Mouse (Mus musculus) spleen, adult 2 months (tissue): ENCODE measurements around the gene Cd2bp2. TPM values are rescaled to one million over a fixed set of nuclear protein-coding genes. Genes with fewer than 3 reads are reported as not detected.

Experiments used
- DNase-seq, 2 experiments: peaks; one replicate each; pipeline versions ENCODE4 v3.0.0 to v3.0.0-alpha.2; 2012 to 2021; ENCODE audit warnings: low spot score in 2 of 2, low read depth in 1 of 2
- H3K27ac ChIP-seq: fragments of 200-500 bp; 2 replicates; pipeline ENCODE4 v1.5.1; 2012; ENCODE audit warnings: low read length, inconsistent platforms; ENCODE audit not compliant: insufficient read depth
- H3K27me3 ChIP-seq: fragments of 200-500 bp; 2 replicates; pipeline ENCODE4 v1.6.1; 2012; ENCODE audit warnings: mild to moderate bottlenecking, moderate library complexity, low read length, inconsistent platforms; ENCODE audit not compliant: control insufficient read depth, insufficient read depth
- H3K36me3 ChIP-seq: fragments of 200-500 bp; 2 replicates; pipeline ENCODE4 v1.6.1; 2012; ENCODE audit warnings: mild to moderate bottlenecking, low read length, inconsistent platforms; ENCODE audit not compliant: control insufficient read depth, insufficient read depth
- H3K4me1 ChIP-seq: fragments of 200-500 bp; 2 replicates; pipeline ENCODE4 v1.6.1; 2011; ENCODE audit warnings: inconsistent platforms; ENCODE audit not compliant: control insufficient read depth, insufficient read depth, insufficient read length
- H3K4me3 ChIP-seq: fragments of 200-500 bp; 2 replicates; pipeline ENCODE4 v1.5.1; 2011; ENCODE audit warnings: mild to moderate bottlenecking, inconsistent platforms; ENCODE audit not compliant: insufficient read depth, insufficient read length; ENCODE audit errors: extremely low read depth
- CTCF ChIP-seq: fragments of 200-500 bp; IDR thresholded peaks from 2 replicates; pipeline ENCODE4 v1.5.1; 2011; ENCODE audit warnings: mild to moderate bottlenecking, inconsistent platforms; ENCODE audit not compliant: insufficient read depth, insufficient read length, insufficient replicate concordance; ENCODE audit errors: extremely low read depth
- POLR2A ChIP-seq: fragments of 200-500 bp; IDR thresholded peaks from 2 replicates; pipeline ENCODE4 v1.6.1; 2011; ENCODE audit warnings: low read depth, low read length, inconsistent platforms
- WGBS: fragments of 180-500 bp; shearing (Covaris S2); methylation state at CpG from one replicate; pipeline ENCODE4 v1.1.7; 2018; 5-methylcytosine and 5-hydroxymethylcytosine counted together
- polyA plus RNA-seq: library from polyadenylated mRNA; depleted of rRNA; stranded (reverse); fragments of >200 nt; gene quantifications from 2 replicates; pipeline ENCODE4 v1.2.3, GENCODE M21; 2012

The Cd2bp2 gene
- polyA plus RNA-seq, 1 experiment: 22.7 TPM

DNA sequence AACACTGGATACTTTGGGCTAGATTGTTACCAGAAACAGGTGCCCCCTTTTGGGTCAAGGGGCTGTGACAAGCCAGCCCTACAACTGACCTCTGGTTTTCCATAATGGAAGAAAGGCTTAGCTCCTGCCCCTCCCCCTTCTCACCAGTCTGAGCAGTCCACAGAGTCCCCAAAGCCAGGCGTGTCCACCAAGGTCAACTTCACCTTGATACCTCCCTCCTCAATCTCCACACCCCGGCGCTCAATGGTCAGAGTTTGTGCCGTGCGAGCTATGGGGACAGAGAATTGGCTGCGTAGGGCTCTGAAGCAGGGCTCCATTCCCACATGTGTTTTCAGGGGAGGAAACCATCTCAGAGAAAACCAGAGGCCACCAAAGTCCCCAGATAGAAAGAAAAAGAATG is 21.6 kb upstream of the Cd2bp2 start:
- no peaks in the 10 kb centered on the region for H3K27me3 ChIP-seq
- TF ChIP-seq POLR2A: no peak
- TF ChIP-seq CTCF: no peak
- peak overlapping the region; percentile 95 for H3K27ac ChIP-seq
- peak overlapping the region; percentile 72 for H3K4me3 ChIP-seq
- WGBS: 44% methylated on average over 6 of the region's 6 CpGs
- H3K36me3 ChIP-seq: peaks cover 17% of the 10 kb centered on the region
- peaks cover 25% of the 10 kb centered on the region; the same call in 1 of the 2 replicates for H3K4me1 ChIP-seq
- no peak for DNase-seq

DNA sequence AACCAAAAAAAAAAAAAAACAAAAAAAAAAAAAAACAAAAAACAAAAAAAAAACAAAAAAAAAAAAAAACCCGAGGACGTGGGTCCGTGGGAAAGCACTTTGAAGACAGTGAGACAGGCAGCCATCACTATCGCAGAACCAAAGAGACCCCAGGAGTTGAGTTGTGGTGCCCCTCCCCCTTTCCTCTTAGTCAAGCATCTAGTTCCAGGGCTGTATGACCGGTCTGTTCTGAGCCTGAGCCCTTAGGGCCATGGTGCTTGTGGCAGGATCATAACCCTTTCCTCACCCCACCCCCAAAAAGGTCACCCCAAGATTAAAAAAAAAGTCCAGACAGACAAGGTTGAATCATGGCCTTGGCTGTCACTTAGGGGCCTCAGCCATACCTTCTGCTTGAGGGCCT is 20.5 kb upstream of the Cd2bp2 start:
- no peak for DNase-seq
- no peak for TF ChIP-seq CTCF
- no peak for TF ChIP-seq POLR2A
- Histone ChIP-seq H3K4me1 (peaks cover 27% of the 10 kb centered on the region; the same call in 1 of the 2 replicates), H3K4me3 (no peak overlapping the region), H3K27me3 (no peaks in the 10 kb centered on the region), H3K36me3 (peaks cover 17% of the 10 kb centered on the region), H3K27ac (no peak overlapping the region)
- WGBS: 74% methylated on average over 5 of the region's 5 CpGs

DNA sequence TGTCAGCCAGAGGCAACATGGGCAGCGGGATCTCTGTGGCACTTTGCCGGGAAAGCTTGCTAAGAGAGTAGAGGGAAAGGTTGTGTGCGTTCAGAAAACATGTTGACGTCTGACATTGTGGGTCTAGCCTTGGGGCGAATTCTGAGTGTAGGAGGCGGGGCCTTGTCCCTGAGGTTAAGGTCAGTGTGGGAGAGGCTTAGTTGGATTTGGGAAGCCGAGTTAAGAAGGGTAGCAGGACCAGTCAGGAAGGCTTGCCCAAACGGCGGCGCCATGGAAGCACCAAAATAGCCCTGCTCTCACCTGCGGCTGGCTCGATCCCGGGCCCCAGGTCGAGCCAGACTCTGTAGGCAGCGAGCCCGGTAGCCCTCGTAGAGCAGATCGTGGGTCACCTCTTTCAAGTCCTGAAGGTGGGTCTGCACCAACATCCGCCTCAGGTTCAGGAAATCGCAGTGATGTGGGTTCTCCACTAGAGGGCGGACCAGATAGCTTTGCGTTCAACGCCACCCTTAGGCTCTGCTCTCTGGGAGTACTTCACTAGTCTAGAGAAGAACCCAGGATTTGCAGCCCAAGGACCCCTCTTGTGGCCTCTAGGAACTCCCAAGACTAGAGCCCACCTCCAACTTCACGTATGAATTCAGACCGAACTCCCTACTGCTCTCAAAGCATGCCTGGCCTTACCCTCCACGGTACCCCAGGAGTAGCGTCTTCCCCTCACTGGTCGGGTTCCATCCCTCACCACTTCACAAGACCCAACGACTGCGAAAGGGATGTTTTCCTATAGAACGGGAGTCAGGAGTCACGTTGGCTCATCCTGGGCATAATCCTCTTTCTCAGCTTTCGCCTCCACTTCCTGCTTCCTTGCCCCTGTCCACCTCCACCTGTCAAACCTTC is 19.4 kb upstream of the Cd2bp2 start:
- Histone ChIP-seq H3K27ac (peak overlapping the region; percentile 34; the same call in 1 of the 2 replicates), H3K27me3 (no peaks in the 10 kb centered on the region), H3K36me3 (peaks cover 17% of the 10 kb centered on the region), H3K4me1 (peaks cover 34% of the 10 kb centered on the region; the same call in 1 of the 2 replicates), H3K4me3 (peak overlapping the region; percentile 21; the same call in 1 of the 2 replicates)
- 48% methylated on average over 33 of the region's 33 CpGs for WGBS
- DNase-seq: peak in 1 of 2 experiments; percentile 66
- TF ChIP-seq POLR2A (no peak), CTCF (peak; percentile 85; the same call in 1 of the 2 replicates)

DNA sequence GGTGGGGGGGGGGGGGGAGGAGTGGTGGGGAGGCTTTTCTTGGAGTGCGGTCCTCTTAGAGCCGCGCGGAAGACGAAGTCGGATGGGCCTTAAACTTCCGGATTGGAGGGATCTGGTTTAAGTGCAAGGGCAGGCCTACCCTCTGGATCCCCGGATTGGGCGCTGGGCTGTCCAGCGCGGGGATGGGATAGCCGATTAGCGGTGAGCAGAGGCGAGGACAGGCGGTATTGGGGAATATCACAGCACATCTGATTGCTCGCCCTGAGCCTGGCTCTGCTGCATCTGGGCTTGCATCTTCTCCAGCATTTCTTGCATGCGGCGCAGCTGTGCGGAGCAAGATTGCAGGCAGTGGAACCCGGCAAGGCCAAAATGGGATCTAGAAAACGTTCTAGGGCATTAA is 18.7 kb upstream of the Cd2bp2 start:
- WGBS: 87% methylated on average over 21 of the region's 21 CpGs
- no peak for DNase-seq
- Histone ChIP-seq H3K27me3 (no peaks in the 10 kb centered on the region), H3K4me1 (peaks cover 37% of the 10 kb centered on the region; the same call in 1 of the 2 replicates), H3K27ac (0 out of 2 replicates have a peak overlapping the region, but pooled peaks have one; percentile 34), H3K36me3 (peaks cover 17% of the 10 kb centered on the region), H3K4me3 (no peak overlapping the region)
- no peak for TF ChIP-seq CTCF
- TF ChIP-seq POLR2A: no peak

DNA sequence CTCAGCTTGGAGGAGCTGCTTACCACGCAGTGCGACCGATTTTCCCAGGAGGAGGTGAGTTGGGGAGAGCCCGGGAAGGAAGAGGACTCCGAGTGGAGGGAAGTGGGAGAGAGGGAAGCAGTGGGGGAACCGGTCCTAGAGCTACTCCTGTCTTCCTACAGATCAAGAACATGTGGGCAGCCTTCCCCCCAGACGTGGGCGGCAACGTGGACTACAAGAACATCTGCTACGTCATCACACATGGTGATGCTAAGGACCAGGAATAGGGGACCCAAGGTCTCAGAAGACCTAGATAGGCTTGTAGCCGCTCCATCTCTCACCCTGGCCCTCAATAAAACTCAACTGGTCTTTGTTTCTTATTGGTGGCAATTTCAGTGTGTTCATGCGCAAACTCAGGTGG is 18.1 kb upstream of the Cd2bp2 start:
- Histone ChIP-seq H3K4me1 (peaks cover 33% of the 10 kb centered on the region; the same call in 1 of the 2 replicates), H3K36me3 (peaks cover 17% of the 10 kb centered on the region), H3K27ac (no peak overlapping the region), H3K27me3 (no peaks in the 10 kb centered on the region), H3K4me3 (no peak overlapping the region)
- TF ChIP-seq POLR2A (no peak), CTCF (no peak)
- no peak for DNase-seq
- 76% methylated on average over 12 of the region's 12 CpGs for WGBS

DNA sequence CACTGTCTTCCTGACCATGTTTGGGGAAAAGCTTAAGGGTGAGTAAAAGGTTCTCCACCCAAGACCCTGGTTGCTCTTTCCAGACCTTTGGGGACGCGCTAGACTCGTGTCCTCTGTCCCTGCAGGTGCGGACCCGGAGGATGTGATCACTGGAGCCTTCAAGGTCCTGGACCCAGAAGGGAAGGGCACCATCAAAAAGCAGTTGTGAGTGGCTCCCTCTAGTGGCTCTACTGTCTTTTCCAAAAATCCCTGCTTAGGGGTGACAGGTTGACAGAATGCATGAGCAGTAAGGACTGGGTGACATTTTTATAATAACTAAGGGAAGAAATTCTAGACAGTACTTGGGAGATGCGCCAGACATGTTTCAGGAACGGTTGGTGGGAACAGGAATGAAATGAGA is 17.6 kb upstream of the Cd2bp2 start:
- no peak for DNase-seq
- peaks cover 29% of the 10 kb centered on the region; the same call in 1 of the 2 replicates for H3K4me1 ChIP-seq
- no peaks in the 10 kb centered on the region for H3K27me3 ChIP-seq
- 38% methylated on average over 7 of the region's 7 CpGs for WGBS
- H3K4me3 ChIP-seq: no peak overlapping the region
- TF ChIP-seq POLR2A (no peak), CTCF (peak; percentile 43; the same call in 1 of the 2 replicates)
- H3K36me3 ChIP-seq: peaks cover 17% of the 10 kb centered on the region
- no peak overlapping the region; the same call in 1 of the 2 replicates for H3K27ac ChIP-seq
